Mouse (Mus musculus) liver, adult 2 months (tissue): Measurements from ENCODE around the gene Sf3b4.

Experiments used
- CTCF ChIP-seq: fragments of 200-500 bp; IDR thresholded peaks from 2 replicates; pipeline ENCODE4 v1.5.1; 2011; ENCODE audit warnings: low read depth, low read length, control low read depth
- POLR2A ChIP-seq: fragments of 200-500 bp; IDR thresholded peaks from 2 replicates; pipeline ENCODE4 v1.6.1; 2011; ENCODE audit warnings: low read length, control low read depth; ENCODE audit not compliant: insufficient read depth; ENCODE audit errors: extremely low read depth

GRCm38 (mm10) chr3:96220765-96221639 lies 48.9 kb downstream of the Sf3b4 start, which contains the start of the genes Hist2h2ac and Hist2h2be:
- TF ChIP-seq POLR2A: peak; percentile 89
- no peak for TF ChIP-seq CTCF
